Mouse (Mus musculus) lung, postnatal 25 days (tissue): ENCODE data around the gene Ccr9.
"Not testable (repeated sequence)": the region's sequence is repeated elsewhere in the genome, so short reads cannot be mapped to it uniquely, and the experiment has no call there.

Experiments used
- DNase-seq: peaks from one replicate; pipeline ENCODE4 v3.0.0; 2022; ENCODE audit warnings: low spot score

Gene Ccr9

GRCm38 (mm10) chr9:123716301-123716700 lies 38.1 kb downstream of the Ccr9 start:
- no peak for DNase-seq

DNA sequence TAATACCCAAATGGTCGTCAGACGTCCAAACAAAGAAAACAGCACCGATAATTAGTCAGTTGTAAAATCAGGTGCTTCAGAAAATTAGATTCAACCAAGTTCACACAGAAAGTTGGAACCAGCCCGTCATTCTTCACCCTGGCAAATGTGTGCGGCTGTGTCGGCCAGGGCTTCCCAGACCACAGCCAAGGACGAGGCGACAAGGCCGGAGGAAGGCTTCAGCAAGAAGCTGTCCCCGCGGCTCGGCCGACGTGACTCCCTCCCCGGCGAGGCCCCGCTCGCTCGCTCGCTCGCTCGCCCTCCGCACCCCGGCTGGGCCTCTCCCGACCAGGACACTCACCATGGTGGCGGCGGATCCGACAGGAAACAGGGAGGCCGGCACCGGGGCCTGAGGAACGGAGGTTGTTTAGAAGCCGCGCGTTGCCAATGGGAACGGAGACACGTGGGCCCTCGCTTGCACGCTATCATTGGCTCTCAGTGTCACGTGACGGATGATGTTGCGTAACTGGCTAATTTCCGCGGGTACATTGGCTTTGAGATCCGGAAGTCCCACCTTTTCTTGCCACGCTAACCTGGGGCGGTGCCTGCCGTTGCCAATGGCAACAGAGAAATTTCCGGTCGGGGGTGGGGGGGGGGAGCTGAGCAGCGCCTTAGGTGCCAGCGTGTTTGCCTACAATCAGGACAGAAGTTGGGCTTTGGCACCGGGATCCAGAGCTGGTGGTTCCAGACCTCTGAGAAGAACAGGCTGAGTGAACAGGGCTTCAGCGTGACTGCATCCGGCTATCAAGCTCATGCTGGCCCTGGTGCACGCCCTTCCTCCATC lies 39.2 kb downstream of the Ccr9 start, which contains the start of gene Lztfl1:
Gene Lztfl1, minus strand, starts transcription at position 512 of the 823 bp plus-strand sequence.
- peak; percentile 98 for DNase-seq

DNA sequence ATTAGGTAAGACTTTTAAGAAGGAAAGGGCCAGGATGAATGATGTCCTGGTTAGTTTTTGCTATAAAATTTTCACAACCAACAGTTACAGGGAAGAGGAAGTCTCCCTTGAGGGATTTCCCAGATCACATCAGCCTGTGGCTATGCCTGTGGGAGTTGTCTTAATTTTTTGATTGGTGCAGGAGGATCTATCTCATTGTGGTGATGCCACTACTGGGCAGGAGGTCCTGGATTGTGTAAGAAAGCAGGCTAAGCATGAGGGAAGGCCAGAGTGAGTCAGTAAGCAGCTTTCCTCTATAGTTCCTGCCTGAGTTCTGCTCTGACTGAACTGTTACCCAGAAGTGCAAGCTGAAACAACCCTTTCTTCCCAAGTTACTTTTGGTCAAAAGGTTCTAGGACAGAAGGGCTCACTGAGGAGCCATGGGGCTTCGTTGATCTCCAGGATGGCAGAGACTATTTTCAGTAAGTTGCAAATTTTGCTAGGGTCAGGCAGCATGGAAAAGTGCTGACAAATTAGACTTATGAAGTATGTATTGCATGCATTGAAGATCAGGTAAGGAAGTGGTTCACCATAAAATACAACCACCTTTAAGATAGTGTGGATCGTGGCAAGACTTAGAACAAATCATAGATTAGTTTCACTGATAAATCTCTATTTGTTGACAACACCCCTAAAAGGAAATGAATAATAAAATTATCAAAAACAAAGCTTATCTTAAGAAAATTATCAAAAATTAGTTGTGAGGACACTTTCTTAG lies 44.7 kb downstream of the Ccr9 start:
- no peak for DNase-seq

GRCm38 (mm10) chr9:123731271-123731670 lies 53.0 kb downstream of the Ccr9 start:
- no peak for DNase-seq

GRCm38 (mm10) chr9:123734133-123734532 lies 55.9 kb downstream of the Ccr9 start:
- DNase-seq, result no peak

- no peak for DNase-seq
Observed at GRCm38 (mm10) chr9:123740799-123741198, 62.6 kb downstream of the Ccr9 start.

- not testable (repeated sequence) for DNase-seq
Observed at GRCm38 (mm10) chr9:123749687-123750086, 71.4 kb downstream of the Ccr9 start.

DNA sequence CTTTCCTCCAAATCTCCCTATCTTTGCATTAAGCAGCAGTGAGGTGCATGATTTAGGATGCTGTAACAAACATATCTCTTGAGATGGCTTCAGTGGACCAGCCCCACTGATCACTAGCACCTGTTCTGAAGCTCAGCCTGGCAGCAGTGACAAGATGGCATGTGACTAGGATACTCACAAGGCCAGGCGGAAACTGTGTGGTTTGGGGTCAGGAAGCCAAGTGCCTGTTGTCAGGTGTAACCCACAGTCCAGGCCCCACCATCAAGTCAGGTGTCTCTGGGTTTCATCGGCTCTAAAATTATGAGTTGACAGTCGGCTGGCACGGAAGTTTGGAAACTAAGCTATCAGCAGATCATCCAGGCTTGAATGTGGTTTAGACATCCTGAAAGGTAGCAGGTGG lies 76.1 kb downstream of the Ccr9 start:
- DNase-seq, result peak; percentile 31

- DNase-seq, result no peak
Observed at GRCm38 (mm10) chr9:123756752-123757151, 78.5 kb downstream of the Ccr9 start.

GRCm38 (mm10) chr9:123757326-123757725 lies 79.1 kb downstream of the Ccr9 start:
- no peak for DNase-seq

GRCm38 (mm10) chr9:123758156-123758555 lies 79.9 kb downstream of the Ccr9 start:
- no peak for DNase-seq

DNA sequence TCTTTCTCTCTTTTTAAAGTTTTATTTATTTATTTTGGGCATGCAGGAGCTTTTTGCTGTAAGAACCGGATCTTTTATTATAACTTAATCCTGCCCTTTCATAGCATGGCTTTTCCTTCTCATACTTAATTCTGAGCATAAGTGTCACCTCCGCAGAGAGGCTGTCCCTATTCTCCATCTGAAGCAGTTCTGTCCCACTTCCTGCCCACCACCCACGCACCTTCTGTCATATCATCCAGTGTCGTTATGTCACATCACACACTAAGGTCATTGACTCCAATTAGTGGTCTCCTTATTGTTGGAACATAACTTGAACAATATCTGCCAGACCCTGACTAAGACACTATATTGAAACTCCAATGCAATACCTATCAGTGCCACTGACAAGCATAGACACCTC lies 80.4 kb downstream of the Ccr9 start:
- no peak for DNase-seq

DNA sequence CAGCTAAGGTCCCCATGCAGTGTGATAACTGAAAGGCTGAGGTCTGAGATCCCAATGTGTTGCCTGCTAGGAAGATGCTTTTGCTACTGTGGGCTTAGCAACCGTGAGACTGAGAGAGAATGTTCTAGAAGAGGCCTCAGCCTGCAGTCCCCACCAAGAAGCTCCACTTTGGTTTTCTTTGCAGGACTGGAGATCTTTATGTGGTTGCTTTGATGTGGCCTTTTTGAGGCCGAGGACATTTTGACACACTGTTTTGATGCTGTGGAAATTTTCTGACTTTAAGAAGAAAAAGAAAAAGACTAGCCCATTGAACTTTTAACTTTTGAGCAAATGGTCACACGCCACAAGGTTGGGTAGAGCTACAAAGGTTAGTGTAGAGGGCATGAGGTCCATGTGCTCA lies 82.6 kb downstream of the Ccr9 start:
- DNase-seq, result no peak

DNA sequence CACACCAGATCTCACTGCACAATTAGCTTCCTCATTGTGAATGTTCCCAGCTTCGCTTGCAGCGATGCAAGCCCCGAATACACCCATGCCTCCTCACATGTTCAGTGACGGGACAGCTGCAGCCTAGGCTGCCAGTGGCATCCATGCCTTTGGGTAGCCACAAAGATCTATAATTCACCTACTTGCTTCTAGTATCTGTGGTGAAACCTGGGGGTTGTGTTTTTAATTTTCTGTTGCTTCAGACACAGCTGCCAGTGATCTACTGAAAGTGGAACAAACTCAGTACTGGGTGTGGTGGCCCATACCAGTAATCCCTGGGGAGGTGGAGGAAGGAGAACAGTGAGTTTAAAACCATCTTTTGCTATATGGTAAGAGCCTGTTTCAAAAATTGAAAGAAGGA lies 84.6 kb downstream of the Ccr9 start:
- peak; percentile 28 for DNase-seq

DNA sequence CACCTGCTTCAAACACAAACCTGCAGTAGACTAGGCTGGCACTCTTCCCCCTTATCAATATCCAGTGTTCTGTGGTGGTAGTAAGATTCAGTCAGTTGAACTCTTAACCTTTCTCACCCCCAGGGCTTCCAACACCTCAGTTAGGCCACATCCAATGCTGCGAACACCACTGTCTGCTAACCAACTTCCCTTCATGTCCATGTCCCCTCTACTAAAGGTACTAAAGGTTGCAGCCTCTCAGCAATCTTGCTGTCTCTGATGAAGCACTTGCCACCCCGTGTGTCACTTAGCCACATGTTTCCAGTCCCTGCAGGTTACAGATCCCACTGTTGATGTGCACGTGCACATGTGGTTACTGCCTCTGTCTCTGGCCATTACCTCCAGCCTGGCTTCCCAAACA lies 85.5 kb downstream of the Ccr9 start:
- DNase-seq, result no peak

DNA sequence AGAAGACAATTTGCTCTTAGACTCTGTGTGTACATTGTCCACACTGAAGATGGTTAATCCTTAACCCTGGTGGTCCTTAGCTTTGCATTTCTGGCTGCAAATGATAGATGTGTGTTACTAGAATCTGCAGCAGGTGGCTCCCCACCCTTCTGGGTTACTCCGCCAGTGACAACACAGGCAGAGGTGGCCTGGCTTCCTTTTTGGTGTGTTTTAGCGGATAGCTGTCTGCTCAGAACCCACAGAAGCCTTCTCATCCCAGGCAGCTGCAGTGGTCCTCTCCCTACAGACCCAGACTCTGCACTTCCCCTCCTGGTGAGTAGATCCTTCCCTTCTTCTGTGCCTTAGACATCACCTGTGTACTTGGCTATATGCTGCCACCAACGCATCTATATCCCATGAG lies 88.8 kb downstream of the Ccr9 start:
- no peak for DNase-seq

GRCm38 (mm10) chr9:123768443-123768842 lies 90.2 kb downstream of the Ccr9 start:
- DNase-seq, result no peak

GRCm38 (mm10) chr9:123769532-123769931 lies 91.3 kb downstream of the Ccr9 start:
- no peak for DNase-seq

- DNase-seq, result not testable (repeated sequence)
Observed at GRCm38 (mm10) chr9:123773299-123773698, 95.1 kb downstream of the Ccr9 start.

- DNase-seq, result no peak
Observed at GRCm38 (mm10) chr9:123788855-123789529, 110.8 kb downstream of the Ccr9 start.

DNA sequence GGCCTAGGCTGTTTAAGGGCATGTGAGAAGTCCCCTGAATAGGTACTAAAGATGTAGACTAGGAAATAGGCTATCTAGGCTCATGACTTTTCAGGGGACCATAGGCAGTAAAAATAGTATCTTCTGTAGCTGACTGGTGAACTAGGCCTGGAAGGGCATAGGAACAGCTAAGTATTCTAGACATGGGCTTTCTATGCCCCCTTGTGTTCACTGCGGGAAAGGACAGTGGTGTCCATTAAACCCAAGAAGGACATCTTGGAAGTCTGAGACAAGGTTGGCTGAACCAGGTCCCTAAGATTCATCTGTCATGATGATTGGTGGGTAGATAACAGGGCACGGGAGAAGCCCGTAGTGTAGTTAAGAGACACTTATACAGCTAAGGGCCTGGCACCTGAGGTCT lies 117.9 kb downstream of the Ccr9 start:
- DNase-seq, result peak; percentile 38

DNA sequence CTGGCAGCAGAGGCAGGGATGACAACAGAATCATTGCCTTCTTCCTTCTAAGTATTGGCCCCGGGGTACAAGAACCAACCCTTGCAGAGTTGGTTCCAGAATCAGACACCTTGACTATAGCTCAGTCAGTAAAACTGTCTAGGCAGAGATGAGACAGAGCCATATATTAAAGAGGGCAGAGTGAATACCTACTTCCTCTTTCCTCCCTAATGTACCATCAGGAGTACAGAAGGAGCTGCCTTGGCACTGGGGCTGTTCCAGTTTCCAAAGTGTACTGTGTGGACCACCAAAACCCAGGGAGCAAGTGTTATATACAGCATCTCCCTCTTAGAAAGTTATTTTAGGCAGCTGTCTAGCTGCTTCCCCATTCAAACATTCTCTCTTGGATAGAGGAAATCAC lies 123.3 kb downstream of the Ccr9 start:
- no peak for DNase-seq

DNA sequence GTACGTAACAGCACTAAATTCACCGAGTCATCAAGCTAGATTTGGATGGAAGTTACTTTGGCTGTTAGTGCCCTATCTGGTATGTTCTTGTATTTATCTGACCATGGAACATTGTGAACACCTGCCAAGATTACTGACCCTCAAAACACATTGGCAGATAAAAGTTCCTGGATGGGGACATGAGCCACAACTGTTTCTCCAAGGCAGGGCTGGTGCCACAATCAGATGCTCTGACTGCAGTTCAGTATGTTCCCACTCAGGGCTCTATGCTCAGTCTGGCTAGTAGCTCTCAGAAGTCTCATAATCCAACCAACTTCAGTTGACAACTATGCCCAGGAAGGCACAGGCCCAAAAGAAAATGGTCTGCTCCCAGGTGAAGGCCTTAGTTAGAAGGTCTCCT lies 124.2 kb downstream of the Ccr9 start:
- no peak for DNase-seq
